Mouse (Mus musculus) heart, adult 11 months (tissue): Measurements from ENCODE around the gene Ppp1r36.
"Not testable (repeated sequence)": the region's sequence is repeated elsewhere in the genome, so short reads cannot be mapped to it uniquely, and the experiment has no call there.

Experiments
- DNase-seq: peaks from one replicate; pipeline ENCODE4 v3.0.0; 2022

The Ppp1r36 gene

GRCm38 (mm10) chr12:76401674-76402073 lies 15.7 kb upstream of the Ppp1r36 start:
- DNase-seq, result peak; percentile 27

DNA sequence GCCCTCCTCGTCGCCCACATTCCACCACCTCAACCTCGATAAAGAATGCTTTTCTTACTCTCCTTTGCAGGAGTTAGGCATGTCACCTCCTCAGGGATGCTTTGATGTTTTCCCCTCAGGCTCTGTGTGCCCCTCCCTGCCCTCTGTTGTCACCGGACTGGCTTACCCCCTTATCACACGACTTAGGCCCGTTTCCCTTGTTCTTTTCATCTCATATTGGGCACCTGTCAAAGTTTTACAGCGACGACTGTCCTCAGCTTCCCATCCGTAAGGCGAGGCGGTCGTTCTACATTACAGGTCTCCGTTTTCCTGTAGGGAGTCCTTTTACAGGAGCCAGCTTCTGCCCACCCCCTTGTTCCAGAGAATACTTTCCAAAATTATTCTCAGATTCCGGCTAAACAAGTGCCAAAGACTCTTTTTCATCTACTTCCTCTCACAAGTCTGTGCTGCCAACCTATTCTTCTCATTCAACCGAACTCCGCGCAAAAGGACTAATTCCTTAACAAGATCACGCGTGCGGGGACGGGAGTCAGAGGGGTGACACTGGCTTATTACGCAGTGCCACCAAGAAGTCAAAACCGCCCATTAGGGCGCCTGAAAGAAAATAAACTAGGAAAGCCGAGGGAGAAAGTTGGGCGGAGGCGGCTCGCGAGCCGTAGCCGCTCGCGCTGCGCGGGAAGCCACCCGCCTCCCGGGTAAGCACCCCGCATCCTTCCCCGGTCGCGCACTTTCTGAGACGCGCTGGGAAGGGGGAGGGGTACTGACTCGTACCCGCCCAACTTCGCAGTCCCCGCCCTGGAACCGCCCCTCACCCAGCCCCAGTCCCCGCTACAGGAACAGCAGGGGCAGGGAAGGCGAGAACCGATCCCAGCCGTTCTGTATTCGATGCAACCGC lies 14.1 kb upstream of the Ppp1r36 start:
- DNase-seq, result peak; percentile 93

- peak; percentile 100 for DNase-seq
Measured at GRCm38 (mm10) chr12:76403886-76404537, 13.3 kb upstream of the Ppp1r36 start, which contains the start of gene Hspa2. Gene Hspa2 (plus strand): TSS chr12:76404176.

DNA sequence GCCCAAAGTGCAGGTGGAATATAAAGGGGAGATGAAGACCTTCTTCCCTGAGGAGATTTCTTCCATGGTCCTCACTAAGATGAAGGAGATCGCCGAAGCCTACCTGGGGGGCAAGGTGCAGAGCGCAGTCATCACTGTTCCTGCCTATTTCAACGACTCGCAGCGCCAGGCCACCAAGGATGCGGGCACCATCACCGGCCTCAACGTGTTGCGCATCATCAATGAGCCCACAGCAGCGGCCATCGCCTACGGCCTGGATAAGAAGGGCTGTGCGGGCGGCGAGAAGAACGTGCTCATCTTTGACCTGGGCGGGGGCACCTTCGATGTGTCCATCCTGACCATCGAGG lies 12.5 kb upstream of the Ppp1r36 start:
- peak; percentile 94 for DNase-seq

GRCm38 (mm10) chr12:76405183-76405970 lies 12.0 kb upstream of the Ppp1r36 start:
- DNase-seq, result peak; percentile 92

DNA sequence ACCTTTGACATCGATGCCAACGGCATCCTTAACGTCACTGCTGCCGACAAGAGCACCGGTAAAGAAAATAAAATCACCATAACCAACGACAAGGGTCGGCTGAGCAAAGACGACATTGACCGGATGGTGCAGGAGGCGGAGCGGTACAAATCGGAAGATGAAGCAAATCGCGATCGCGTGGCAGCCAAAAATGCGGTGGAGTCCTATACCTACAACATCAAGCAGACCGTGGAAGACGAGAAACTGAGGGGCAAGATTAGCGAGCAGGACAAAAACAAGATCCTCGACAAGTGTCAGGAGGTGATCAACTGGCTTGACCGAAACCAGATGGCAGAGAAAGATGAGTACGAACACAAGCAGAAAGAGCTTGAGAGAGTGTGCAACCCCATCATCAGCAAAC lies 11.4 kb upstream of the Ppp1r36 start:
- DNase-seq, result no peak

- DNase-seq, result no peak
Measured at GRCm38 (mm10) chr12:76407184-76407583, 10.2 kb upstream of the Ppp1r36 start.

GRCm38 (mm10) chr12:76409166-76409565 lies 8.2 kb upstream of the Ppp1r36 start:
- peak; percentile 73 for DNase-seq

DNA sequence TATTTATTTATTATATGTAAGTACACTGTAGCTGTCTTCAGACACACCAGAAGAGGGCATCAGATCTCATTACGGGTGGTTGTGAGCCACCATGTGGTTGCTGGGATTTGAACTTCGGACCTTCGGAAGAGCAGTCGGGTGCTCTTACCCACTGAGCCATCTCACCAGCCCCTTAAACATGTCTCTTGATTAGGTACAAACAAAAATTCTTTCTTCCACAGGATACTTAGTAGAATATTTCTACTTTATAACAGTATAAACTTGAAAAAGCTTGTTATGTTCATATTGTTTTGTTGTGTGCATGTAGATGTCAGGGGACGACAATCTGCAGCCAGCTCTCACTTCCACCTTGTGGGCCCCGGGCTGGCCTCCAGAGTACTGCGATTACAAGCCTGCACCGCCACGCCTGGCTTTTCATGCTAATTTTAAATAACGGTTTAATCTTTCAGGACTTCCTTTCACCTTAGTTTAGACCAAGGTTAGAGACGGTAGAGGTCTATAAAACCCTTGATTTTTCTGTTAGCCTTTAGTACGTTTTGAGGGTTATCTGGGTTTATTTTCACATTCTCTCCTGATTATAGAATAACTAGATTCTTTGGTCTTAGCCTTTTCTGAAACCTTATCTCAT lies 1.8 kb upstream of the Ppp1r36 start:
- no peak for DNase-seq

- no peak for DNase-seq
Measured at GRCm38 (mm10) chr12:76418346-76418745, 1.0 kb downstream of the Ppp1r36 start.

GRCm38 (mm10) chr12:76425256-76425655 lies 7.9 kb downstream of the Ppp1r36 start:
- DNase-seq, result no peak

GRCm38 (mm10) chr12:76427546-76427945 lies 10.2 kb downstream of the Ppp1r36 start:
- no peak for DNase-seq

DNA sequence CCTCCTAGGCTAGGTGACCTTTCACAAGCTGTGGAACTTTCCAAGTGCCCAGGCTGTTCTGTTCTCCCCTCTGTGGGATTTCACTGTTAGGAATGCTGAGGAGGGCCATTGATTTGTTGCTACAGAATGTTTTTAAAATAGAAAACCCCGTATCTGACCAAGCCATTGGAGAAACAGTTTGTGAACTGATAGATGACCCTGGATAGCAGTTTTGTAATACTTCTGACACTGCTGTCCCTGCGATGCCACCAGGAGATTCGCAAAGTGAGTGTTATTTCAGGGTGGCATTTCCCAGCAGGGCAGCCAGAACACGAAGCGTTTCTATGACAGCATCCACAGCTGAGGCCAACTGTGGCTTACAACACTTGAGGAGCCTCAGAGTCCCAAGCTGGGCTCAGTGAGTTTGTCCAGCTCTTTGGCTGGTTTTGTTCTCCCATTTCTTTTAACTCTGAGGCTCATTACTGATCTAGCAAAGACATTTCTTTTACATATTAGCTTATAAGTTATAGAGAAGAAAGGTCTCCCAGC lies 13.6 kb downstream of the Ppp1r36 start:
- no peak for DNase-seq

GRCm38 (mm10) chr12:76431431-76431830 lies 14.1 kb downstream of the Ppp1r36 start:
- DNase-seq, result no peak

GRCm38 (mm10) chr12:76434111-76434510 lies 16.8 kb downstream of the Ppp1r36 start:
- no peak for DNase-seq

GRCm38 (mm10) chr12:76435084-76435483 lies 17.7 kb downstream of the Ppp1r36 start:
- no peak for DNase-seq

DNA sequence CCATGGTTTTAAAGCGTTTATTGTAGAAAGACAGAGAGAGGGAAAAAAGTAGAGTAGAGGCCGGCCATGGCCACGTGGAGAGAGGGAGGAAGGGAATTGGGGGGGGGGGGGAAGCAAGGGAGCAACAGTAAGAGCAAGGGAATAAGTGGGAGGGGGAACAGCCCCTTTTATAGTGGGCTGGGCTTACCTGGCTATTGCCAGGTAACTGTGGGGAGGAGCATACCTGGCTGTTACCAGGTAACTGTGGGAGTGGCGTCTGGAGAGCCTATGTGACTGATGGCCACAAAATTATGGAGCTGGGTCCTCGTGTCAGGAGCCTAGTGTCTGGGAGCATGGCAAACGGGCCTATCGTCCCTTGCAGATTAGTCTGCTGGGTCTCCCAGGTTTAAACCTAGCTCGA lies 18.2 kb downstream of the Ppp1r36 start:
- DNase-seq, result no peak

DNA sequence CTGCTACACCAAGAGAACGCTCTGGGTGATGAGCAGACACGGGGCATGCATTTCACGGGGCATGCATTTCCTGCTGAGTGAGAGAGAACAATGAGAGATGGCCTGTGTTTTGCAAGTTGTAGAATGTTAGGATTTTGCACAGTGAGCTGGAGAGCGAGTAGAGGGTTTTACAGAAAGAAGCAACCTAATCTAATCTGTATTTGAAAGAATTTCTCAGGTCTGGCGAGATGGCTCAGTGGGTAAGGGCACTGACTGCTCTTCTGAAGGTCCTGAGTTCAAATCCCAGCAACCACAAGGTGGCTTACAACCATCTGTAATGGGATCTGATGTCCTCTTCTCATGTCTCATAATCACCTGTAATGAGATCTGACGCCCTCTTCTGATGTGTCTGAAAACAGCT lies 26.1 kb downstream of the Ppp1r36 start:
- DNase-seq, result not testable (repeated sequence)

GRCm38 (mm10) chr12:76444359-76444772 lies 27.0 kb downstream of the Ppp1r36 start:
- DNase-seq, result no peak

DNA sequence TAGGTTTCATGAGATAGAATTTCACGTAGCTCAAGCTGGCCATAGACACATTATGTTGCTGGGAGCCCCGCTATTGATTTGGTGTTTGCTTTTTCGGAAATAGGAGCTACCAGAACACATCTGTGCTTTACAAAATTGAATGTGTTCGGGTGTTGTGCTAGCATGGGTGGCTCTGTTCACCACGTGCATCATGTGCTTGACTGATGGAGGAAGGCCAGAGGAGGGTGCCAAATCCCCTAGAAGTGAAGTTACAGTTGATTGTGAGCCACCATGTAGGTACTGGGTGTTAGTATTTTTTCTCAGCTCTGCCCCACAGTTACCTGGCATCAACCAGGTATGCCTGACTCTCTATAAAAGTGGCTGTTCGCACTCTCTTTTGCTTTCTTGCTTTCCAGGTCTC lies 27.5 kb downstream of the Ppp1r36 start:
- no peak for DNase-seq

DNA sequence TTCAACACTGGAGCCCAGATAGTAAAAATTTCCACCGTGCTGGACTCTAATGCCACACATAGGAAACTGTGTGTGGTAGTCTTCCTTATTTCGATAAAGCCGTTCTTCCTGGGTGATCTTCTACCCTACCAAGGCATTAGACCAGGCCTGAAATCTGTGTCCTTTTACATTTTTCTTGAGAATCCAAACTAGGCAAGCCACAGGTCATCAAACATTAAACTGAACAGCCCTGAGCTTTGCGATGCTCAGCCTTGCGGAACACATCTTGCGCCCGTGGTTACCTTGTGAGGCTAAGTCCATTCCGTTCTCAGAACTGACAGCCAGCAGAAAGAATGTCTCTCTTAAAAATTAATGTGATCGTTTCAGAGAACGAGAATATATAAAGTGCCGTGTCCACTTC lies 28.9 kb downstream of the Ppp1r36 start:
- DNase-seq, result no peak

DNA sequence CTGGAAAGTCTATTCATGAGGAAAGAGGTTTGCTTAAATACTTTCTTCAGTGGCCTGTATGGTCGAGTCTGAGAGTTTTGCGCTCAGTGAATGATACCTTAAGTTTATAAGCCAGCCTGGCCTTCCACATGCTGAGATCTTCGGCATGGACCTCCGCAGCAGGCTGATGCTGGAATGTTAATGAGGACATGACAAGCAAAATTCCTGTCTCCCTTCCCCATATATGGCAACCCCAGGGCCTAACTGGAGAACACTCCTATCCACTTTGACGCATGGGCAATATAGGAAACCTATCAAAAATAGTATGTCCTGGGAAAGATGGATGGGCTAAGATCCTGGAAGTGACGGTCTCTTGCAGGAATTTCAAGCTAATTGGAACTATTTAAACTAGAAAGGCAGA lies 30.8 kb downstream of the Ppp1r36 start:
- no peak for DNase-seq

DNA sequence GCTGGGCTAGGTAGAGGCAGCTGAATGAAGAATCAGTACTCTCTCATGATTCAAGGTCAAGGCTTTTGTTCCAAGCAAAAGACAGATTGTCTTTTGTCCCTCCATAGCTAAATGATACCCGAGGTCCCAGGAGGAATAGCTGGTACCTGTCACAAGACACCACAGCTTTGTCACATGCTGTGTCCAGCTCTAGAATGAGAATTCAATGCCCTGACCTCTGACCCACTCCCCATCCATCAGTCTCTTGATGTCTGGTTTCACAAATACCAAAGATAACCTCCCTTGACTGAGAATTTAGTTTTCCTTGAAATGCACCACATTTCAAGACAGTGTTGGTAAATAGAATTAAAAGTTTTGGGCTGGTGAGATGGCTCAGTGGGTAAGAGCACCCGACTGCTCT lies 34.9 kb downstream of the Ppp1r36 start:
- no peak for DNase-seq
